Mouse (Mus musculus): ENCODE measurements at regions not wholly inside any gene's neighbourhood (a gene's known extent, or its start where the extent isn't known, plus 50 kb on each side); places are given as distances from the start of the nearest gene placed in this dataset.

DNA sequence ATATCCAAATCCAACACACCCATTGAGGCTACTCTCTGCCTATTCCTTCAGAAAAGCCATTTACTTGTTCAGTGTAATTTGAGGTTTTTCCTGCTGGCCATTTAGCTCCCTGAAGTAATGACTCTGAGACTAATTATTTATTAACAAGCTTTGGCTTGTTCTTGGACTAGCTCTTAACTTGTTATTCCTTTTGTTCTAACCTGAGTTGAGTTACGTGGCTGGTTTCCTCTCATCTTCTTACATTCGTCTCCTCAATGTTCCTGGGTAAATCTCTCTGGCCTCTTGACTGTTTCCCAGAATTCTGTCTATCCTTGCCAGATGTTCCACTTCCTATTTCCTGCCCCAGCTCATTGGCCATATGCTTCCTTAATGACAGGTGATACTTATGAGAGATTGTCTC, 157.2 kb downstream of the Pmp22 start:
- intact Hi-C loops (cut with DNase I) = no loop called here
- no peak for DNase-seq

DNA sequence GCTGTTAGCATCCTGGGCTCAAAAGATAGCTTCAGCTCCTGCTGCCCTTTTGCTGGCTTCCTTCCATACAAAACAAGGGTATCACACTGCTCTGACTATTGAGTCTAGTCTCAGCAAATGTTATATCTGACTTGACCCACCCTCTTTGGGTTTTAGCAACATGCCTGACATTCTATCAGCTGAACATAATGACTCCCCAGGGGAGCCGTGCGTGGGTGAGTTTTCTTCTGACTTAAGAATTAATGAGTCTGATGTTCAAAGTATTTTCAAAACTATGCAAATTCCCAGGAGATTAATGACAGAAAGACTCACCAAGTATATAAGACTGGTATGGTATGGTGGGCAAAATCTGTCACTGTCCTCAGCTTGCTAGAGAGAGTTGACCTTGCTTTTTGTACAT, 159.0 kb downstream of the Pmp22 start:
- intact Hi-C loops (cut with DNase I) = no loop called here
- DNase-seq = no peak

DNA sequence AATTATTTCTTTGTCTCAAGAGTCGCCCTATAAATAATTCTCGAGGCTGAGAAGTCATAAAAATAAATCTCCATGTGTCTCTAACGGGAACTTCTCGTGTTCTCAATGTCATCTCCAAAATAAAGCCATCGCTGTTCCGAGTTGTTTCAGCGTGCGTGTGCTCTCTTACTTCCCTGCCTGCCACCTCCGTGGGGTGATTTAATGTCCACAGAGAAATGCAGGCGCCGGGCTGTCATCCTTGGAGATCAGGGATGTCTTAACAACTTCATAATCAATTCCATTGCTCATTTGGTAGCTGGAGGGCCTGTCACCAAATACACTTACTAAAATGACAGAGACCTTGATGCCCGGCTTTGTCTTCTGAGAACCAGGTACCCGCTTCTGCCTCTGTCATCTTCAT, 161.8 kb downstream of the Pmp22 start:
- DNase-seq = no peak
- intact Hi-C loops (cut with DNase I) = no loop called here

DNA sequence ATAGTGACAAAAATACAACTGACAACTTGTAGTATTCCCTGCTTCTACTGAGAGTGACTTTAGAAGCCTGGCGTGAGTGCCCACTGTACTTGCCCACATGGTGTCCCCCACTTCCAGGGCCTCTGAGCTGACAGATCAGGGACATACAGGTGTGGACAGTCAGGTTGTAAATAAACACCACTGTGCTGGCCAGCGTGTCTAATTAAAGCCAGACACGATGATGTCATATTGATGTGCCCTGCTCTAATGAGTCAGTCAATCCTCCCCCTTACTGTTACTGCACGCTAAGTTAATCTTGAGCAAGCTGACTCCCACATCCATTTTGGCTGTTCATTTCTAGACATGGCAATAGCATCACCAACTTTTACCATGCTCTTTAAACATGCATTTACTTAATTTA, 164.7 kb downstream of the Pmp22 start:
- intact Hi-C loops (cut with DNase I) = no loop called here

DNA sequence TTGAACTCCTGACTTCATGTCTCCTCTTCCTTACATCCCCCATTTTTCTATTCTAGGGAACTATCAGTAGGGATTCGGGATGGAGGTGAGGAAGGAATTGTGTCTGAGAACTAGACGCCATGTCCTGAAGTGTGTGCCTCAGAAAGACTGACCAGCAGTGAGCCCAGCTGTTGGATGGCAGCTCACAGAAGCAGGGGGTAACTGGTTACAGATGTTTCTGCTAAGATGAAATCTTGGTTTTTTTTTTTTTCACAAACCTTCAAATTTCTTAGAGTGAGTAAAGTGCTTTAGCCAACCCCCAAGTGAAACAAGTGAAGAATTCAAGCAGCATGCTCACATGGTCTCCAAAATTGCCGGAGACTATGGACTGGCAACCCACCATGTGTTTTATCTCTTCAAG, 165.7 kb downstream of the Pmp22 start:
- DNase-seq = no peak
- intact Hi-C loops (cut with DNase I) = no loop called here

More for the DNA sequence above, 164.7 kb downstream of the Pmp22 start:
- DNase-seq = no peak

DNA sequence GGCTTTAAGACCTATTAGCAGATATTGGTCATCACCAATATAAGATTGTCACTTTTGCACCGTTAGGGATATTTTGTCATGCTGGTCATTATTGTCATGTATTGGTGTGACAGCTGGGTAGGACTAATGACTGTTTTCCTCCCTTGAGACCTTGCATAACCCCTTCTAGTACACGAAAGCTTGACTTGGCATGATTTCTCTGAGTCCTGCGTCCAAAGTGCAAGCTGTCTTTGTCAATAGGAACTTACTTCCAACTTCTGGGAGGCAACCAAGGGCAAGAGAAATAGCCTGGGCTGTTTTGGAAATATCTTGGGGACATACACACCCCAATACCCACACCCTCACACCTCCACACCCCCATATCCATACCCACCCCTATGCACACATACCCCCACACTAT, 167.7 kb downstream of the Pmp22 start:
- intact Hi-C loops (cut with DNase I) = no loop called here
- DNase-seq = no peak

DNA sequence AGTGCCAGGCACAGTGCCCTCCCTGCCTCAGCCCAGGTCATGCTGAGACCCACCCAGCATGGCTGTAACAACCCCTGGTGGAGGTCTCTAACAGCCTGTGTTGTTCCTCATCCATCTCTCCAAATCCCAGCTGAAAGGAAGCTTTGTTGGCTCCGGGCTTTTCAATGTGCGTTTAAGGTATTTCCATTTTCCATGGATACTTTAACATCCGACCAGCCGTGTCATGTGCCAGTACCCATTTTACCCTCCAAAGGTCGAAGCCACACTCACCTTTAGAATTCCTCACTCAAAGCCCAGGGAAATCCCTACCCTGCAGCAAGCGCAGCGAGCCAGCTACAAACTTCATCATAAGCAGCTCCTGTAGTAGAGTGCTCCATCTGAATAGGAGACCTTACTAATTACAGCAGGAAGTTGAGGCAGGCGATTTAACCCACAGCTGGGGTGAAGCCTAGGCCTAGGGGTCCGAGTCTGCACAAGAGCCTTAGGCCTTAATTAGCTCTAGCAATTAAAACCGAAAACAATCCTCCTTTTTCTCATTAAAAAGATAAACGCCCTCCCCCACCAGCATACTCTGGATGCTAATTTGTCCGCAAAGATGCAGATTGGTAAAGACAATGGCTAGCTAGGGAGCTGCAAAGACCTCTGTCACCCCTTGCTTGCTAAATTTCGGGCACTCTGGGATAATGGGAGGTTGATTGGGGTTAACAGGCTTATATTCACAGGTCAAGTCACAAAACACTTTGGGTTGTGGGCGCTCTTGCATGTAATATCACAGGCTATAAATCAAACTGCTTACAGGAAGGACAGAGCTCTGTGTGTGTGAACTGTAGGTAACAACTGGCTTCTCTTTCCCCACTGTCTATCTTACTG, 171.2 kb downstream of the Pmp22 start:
- no peak for DNase-seq
- intact Hi-C loops (cut with DNase I) = no loop called here

DNA sequence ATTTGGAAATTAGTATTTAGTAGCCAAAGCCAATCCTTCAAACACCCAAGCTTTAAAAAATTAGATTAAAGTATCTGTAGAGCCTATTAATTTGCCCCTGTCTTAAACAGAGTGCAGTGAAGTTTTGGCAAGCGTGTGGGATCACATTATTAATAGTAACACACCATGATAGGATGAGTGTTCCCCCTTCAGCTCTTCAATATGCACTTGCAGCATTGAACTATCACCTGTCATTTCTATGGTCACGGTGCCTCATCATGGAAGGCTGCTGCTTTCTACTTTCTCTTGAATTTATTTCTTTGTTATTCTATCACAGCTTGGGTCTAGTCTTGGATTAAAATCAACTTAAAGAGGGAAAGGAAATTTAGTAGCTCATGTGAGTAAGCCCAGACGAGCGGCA, 196.4 kb downstream of the Pmp22 start:
- intact Hi-C loops (cut with DNase I) = no loop called here
- no peak for DNase-seq

DNA sequence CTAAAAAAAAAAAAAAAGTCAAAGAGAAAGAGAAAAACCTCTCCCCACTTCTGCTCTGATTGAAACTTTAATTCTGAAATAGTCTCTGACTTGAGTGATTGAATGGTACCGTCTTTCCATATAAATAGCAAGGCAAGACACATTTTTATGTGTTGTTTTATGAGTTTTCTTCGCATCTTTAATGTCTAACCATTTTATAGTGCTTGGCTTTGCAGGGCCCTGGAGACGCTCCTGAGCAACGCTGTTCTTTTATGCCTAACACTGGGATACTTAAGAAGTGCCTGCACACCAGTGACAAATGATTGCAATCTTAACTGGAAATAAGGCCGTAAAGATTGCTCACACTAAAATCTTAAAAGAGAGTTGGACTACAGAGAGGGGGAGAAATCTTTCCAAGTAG, 198.1 kb downstream of the Pmp22 start:
- DNase-seq = no peak
- intact Hi-C loops (cut with DNase I) = no loop called here

DNA sequence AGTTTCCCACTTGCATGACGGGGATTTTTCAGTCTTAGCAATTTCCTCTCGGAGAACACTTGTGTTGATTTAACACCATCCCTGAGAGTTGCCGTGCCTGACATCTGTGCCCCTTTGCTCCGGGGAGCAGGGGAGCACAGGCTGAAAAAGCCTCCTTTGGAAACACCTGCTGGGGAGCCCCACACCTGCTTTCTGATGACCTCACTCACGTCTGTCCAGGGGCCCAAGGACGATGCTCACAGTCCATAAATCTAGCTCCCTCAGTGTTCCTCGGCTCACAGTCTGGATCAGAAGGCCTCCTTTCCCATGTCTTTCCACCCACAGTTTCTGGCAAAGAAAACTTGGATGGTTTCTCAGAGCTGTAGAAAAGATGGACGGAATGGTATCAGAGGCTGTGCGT, 208.7 kb downstream of the Pmp22 start:
- intact Hi-C loops (cut with DNase I) = no loop called here

DNA sequence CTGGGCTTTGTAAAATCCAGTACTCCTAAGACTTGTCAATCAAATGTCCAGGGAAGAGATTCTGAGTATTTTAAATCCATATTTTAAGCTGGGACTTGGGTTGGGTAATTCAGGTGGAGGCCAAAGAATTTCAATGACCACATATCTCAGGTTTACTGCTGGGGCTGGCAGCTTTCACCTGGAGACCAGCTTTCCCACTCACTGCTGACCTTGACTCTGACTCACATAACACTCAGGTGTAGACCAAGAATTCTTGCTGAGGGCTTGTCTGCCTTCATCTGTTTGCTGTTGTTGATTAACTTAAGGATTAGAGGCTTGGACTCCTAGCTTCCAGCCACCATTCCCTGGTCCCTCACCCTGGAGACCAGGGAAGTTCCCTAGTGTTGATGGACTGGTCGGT, 209.5 kb downstream of the Pmp22 start:
- intact Hi-C loops (cut with DNase I) = no loop called here
- no peak for DNase-seq

More for the DNA sequence above, 208.7 kb downstream of the Pmp22 start:
- no peak for DNase-seq

DNA sequence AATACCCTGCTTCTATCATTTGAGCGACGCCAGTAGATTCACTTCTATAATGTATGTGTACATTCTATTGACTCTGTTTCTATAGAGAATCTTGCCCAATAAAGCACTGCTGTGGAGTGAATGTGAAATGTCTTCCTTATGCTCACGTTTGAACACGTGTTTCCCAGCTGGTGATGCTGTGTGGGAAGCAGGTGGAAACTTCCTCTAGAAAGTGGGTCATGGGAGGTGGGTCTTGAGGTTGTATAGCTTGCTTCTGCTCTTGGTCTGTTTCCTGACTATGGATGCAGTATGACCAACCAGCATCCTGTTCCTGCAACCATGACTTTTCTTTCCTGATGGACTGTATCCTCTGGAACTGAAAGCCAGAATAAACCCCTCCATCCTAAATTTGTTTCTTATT, 216.9 kb downstream of the Pmp22 start:
- DNase-seq = no peak
- intact Hi-C loops (cut with DNase I) = no loop called here

DNA sequence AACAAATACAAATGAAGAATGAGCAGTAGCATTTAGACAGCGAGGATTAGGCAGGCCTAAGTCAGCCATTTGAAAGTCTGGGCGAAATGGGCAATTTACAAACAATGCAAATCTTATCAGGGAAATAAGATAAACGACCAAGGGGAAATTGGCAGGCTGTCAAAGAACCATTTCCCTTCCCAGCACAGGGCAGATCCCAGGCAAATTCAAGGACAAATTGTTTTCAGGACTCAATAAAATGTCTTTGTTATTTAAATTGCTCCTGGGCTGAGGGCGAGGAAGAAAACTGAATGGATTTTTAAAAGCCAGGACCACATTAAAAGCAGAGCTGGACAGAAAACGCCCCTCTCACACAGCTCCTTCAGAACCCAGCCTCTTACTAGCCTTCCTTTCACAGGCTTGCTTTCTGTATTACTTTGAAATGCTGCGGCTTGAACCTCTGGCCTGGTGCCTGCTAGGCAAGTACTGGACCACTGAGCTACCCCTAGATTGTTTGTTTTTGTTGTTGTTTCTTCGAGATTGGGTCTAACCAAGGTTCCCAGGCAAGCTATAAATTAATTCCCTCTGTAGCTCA, 221.4 kb downstream of the Pmp22 start:
- intact Hi-C loops (cut with DNase I) = no loop called here
- DNase-seq = no peak

DNA sequence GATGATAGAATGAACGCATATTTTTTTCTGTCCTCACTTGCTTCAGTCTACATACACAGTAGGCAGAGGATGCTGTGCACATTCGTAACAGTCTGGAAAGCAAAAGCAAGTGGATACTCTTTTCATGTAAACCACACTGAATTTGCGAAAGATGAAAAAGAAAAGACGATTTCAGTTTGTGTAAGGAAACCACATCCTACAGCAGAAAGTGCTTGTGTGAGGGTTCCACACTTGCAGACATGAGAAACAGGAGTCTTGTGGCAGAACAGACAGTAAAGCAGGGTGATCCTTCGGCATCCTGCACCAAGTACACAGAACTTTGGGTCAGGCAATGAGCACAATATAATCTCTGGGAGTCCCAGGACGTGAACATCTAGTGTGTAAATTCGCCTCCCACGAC, 223.2 kb downstream of the Pmp22 start:
- intact Hi-C loops (cut with DNase I) = no loop called here

DNA sequence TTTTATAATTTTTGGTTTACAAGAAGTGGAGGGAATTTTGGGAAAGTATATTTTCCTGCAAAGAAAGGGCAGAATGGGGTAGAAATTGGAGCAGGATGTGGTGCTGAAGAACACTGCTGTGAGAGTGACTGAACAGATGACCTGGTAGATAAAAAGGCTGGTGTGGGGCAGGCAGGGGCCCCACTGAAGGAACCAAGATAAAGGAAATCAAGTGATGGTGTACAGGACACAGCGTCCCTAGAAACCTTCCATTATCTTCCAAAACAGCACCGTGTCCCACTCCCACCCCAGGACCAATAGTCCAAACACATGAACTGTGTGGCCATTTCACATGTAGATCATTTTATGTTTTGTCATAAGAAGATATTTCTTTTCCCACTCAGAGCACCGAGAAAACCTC, 224.2 kb downstream of the Pmp22 start:
- DNase-seq = no peak
- intact Hi-C loops (cut with DNase I) = no loop called here

More for the DNA sequence above, 223.2 kb downstream of the Pmp22 start:
- DNase-seq = no peak

DNA sequence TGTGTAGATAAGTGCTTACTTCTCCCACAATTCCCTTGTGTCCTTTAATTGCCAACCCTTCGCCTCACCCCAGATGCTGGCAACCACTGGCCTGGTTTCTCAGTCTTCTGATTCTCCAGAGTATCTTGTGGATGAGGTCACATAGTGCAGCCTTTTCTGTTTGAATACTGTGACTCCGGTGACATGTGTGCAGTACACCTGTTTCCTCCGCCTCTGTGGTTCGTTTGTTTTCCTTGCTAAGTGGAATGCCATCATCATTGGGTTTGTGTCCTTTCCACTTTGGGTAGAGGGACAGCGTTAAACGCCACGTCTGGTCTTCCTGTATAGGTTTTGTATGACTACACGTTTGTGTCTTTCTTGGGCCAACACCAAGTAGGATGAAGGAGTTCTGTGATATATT, 224.9 kb downstream of the Pmp22 start:
- intact Hi-C loops (cut with DNase I) = no loop called here
- no peak for DNase-seq

DNA sequence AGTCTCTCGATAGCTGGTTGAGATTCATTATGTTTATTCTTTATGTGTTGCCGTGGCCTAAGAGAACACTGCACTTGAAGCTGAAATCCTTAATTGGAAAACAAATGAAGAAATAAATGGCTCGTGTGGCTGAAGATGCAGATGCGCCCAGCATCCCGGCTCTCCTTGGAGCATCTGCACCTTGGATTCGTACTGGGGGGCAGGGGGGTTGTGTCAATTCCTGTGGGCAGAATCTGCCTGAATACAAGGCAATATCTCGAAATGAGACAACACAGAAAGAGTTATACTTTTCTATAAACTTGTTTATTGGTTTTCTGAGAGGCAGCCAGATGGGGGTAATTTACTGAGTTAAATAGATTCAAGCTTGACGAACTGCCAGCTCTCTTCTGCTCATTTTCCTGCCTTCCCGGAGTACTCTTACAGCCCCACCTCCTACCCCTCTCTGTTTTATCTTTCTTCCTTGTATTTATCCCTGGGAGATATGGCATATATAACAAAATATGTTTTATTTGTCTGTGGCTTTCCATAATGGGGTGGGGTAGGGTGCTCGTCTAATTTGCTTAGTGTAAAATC, 229.1 kb downstream of the Pmp22 start:
- intact Hi-C loops (cut with DNase I) = no loop called here
- no peak for DNase-seq

DNA sequence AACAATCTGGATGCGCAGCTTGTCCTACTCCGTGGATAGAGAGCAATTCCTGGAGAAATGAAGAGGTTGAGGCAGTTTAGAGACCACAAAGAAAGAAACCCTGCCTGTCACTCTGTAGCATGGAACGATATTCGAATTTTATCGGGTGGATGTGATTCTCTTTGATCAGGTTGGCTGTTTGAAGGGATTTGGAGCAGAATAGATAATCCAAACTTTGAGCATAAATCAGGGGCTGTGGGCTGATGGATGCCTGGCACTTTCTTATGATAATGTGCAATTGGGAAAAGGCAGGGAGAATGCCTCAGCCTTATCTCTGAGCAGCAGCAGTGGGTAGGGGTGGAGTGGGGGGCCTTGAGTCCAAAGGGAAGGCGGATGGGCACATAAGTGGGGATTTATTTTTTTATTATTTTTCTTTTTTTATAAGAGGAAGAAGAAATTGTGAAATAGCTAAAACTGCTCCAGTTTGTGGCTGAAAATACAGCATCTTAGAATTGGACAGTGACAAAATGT, 239.0 kb downstream of the Pmp22 start:
- intact Hi-C loops (cut with DNase I) = no loop called here
- no peak for DNase-seq

DNA sequence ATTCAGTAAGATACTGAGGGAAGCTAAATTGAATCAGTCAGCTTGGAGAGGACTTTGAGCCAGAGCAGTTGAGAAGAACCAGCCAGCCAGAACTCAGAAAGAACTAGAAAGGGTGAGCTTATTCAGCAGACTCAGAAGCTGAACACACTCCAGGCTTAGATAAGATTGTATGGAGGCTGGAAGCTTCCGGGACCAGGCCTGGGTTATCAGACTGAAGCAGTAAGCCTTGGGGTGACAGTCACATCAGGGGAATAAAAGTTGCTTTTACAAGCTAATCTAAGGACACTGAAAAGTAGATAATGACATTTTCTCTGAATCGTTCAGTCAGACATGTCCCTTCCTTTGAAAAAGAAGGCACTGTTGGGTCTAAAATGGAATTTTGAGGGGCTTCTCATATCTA, 240.7 kb downstream of the Pmp22 start:
- intact Hi-C loops (cut with DNase I) = no loop called here
- DNase-seq = no peak

DNA sequence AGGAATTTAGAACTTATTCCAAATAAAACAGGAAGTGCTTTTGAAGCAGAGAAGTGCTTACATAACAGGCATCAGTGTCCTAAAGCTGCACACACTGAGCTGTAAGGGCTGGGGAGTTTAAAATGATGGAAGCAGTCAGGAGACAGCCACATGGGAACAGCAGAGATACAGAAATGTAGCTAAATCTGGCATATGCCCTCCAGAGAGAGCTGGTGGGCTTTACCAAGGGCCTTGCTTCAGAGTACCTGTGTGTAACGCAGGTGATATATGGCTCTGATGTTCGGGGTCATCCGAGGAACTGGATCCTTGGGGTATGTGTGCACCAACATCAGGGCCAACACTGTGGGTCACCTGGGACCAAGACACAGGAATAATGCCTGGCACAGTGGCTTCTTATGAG, 247.5 kb downstream of the Pmp22 start:
- intact Hi-C loops (cut with DNase I) = no loop called here
- no peak for DNase-seq

DNA sequence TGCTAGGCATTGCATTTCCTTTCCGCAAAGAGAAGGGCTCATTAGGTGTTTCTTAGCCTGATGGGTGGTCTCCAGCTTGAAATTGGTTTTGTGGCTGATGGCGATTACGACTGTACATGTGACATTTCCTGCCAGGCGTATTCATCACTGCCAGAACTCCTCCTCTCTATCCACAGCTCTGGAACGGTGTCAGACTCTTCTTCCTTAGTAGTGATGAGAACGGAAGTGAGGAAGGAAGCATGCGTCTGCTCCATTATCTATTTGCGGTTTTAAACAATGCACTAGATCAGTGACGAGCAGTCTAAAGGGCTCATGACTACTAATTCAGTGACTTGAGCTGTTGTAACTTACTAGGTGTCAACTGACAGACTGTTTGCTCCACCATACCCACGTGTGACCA, 248.2 kb downstream of the Pmp22 start:
- intact Hi-C loops (cut with DNase I) = no loop called here
- DNase-seq = no peak

DNA sequence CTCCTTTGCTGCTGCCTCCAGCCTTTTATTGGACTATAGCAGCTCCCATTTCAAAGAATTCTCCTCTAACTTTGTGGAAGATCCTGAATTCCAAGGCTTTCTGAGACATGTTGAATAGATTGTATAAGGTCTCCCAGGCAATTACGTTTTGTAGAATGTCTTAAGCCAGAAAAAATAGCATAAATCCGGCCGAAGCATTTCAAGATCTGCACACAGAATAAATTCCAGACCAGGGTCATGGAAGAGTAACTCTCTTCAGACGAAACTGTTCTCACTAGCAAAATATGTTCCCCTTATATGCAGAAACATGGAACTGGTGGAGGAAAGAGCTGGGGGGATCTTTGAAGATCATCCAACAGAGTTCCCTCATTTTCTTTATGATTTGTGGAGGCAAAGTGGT, 259.5 kb downstream of the Pmp22 start:
- no peak for DNase-seq
- intact Hi-C loops (cut with DNase I) = no loop called here
